28 mouse cellular contexts compared by ENCODE assay signal in the genomic region with DNA sequence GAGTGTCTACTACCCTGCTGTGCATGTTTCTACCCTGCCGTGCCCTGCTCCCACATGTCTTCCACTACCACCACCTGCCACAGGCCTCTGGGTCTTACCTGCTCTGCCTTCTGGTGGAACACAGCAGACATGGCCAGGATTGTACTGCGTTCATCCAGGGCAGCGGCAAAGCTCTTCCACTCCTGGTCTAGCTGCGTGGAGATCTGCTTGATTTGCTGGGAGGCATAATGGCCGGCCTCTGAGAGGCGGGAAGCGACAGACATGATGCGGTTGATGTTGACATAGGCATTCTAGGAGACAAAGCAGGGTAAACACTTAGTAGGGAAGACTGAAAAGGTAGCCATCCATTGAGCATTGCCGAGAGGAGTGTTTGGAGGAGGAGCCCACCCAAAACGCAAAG.
"Had no signal": no experiment of that assay in that cellular context is flagged by ENCODE, and none has a peak within 500 bp of the region (broad histone marks: within the 10 kb centered on the region; RNA-seq: fewer than 3 reads in every experiment).

No protein-coding gene starts in this region.

- H3K9me3 ChIP-seq: heart, embryonic 13.5 days; heart, embryonic 15.5 days; hindbrain, embryonic 10.5 days; hindbrain, embryonic 12.5 days; hindbrain, embryonic 13.5 days; hindbrain, embryonic 15.5 days; intestine, embryonic 15.5 days; kidney, embryonic 15.5 days had no signal

- H3K4me1 ChIP-seq: hindbrain, embryonic 10.5 days; intestine, embryonic 15.5 days had no signal

- H3K27ac ChIP-seq: heart, embryonic 13.5 days; heart, embryonic 15.5 days; hindbrain, embryonic 10.5 days; hindbrain, embryonic 12.5 days; hindbrain, embryonic 13.5 days; hindbrain, embryonic 14.5 days; hindbrain, embryonic 15.5 days; hindbrain, postnatal 0 days; intestine, embryonic 15.5 days; kidney, embryonic 15.5 days; kidney, postnatal 0 days; left cerebral cortex, adult 2 months had no signal

- DNase-seq: heart, postnatal 14 days; heart, postnatal 36 days; heart, postnatal 4 days; kidney, adult 11 months; kidney, adult 18-20 months; kidney, adult 2 months; kidney, adult 8-10 months; kidney, adult 9 months; kidney, postnatal 10 days; kidney, postnatal 14 days; kidney, postnatal 25 days; kidney, postnatal 36 days; kidney, postnatal 4 days; layer of hippocampus, adult 9-11 months; layer of hippocampus, postnatal 36 days had no signal

- H3K4me3 ChIP-seq: heart, embryonic 12.5 days; heart, embryonic 13.5 days; heart, embryonic 15.5 days; hindbrain, embryonic 10.5 days; hindbrain, embryonic 12.5 days; hindbrain, embryonic 13.5 days; hindbrain, embryonic 15.5 days; intestine, embryonic 15.5 days; kidney, embryonic 15.5 days; left cerebral cortex, adult 2 months had no signal

- H3K36me3 ChIP-seq: heart, embryonic 12.5 days; heart, embryonic 15.5 days; intestine, embryonic 15.5 days had no signal

- H3K27me3 ChIP-seq: heart, embryonic 12.5 days; heart, embryonic 13.5 days; heart, embryonic 15.5 days; hindbrain, embryonic 12.5 days; hindbrain, embryonic 15.5 days; intestine, embryonic 15.5 days; kidney, embryonic 15.5 days had no signal
